Mouse (Mus musculus) CH12.LX (cell line): ENCODE measurements at regions not wholly inside any gene's neighbourhood (a gene's known extent, or its start where the extent isn't known, plus 50 kb on each side); places are given as distances from the start of the nearest gene placed in this dataset.

Experiments
- DNase-seq: peaks from one replicate; pipeline ENCODE4 v3.0.0-alpha.2; 2013; ENCODE audit errors: extremely low read depth
- H3K27ac ChIP-seq: 2 replicates; pipeline ENCODE4 v1.5.1; 2012; ENCODE audit warnings: low read depth, mild to moderate bottlenecking, control low read depth, moderate library complexity; ENCODE audit not compliant: insufficient read depth
- H3K27me3 ChIP-seq: replicated peaks from 2 replicates; pipeline ENCODE3; 2012; ENCODE audit warnings: inconsistent platforms
- H3K36me3 ChIP-seq, 2 experiments: replicated peaks in 1 of 2; 2 replicates each; pipeline versions ENCODE3 to v1.6.1; 2012; ENCODE audit warnings: inconsistent platforms in 1 of 2, low read length in 1 of 2, mild to moderate bottlenecking in 1 of 2, mixed read lengths in 1 of 2, moderate library complexity in 1 of 2; ENCODE audit not compliant: control insufficient read depth in 1 of 2, insufficient read depth in 1 of 2
- H3K4me1 ChIP-seq, 2 experiments: 2 replicates each; pipeline ENCODE4 v1.6.1; 2012; ENCODE audit warnings: inconsistent platforms in 1 of 2, moderate library complexity in 1 of 2; ENCODE audit not compliant: insufficient read depth in 2 of 2, control insufficient read depth in 1 of 2
- H3K4me2 ChIP-seq: 2 replicates; pipeline ENCODE4 v1.6.1; 2012; ENCODE audit warnings: low read depth, mild to moderate bottlenecking, control low read depth; ENCODE audit not compliant: poor library complexity, insufficient read depth, severe bottlenecking
- H3K4me3 ChIP-seq, 3 experiments: fragments of 150-350 bp in 1 of 3; sonication (generic) in 1 of 3; replicated peaks in 1 of 3; 2 replicates each; pipeline versions ENCODE3 to v1.5.1; 2011 to 2012; ENCODE audit warnings: low read depth in 2 of 3, low read length in 2 of 3, mild to moderate bottlenecking in 2 of 3, moderate library complexity in 2 of 3, control low read depth in 1 of 3, improper control_type of control experiment in 1 of 3, inconsistent platforms in 1 of 3, mixed read lengths in 1 of 3; ENCODE audit not compliant: poor library complexity in 1 of 3
- H3K79me2 ChIP-seq: replicated peaks from 2 replicates; pipeline ENCODE4 v1.6.1; 2012; ENCODE audit warnings: mild to moderate bottlenecking, moderate library complexity; ENCODE audit not compliant: control insufficient read depth, poor library complexity, insufficient read depth, severe bottlenecking; ENCODE audit errors: extremely low read depth
- H3K9ac ChIP-seq: 2 replicates; pipeline ENCODE4 v1.6.1; 2012; ENCODE audit warnings: low read depth, mild to moderate bottlenecking, control low read depth, moderate library complexity; ENCODE audit not compliant: insufficient read depth
- H3K9me3 ChIP-seq: replicated peaks from 2 replicates; pipeline ENCODE3; 2012; ENCODE audit warnings: low read length, inconsistent platforms, mixed read lengths
- BHLHE40 ChIP-seq: IDR thresholded peaks from 2 replicates; pipeline ENCODE4 v1.6.1; 2011; ENCODE audit warnings: mild to moderate bottlenecking, low read depth, low read length, improper control_type of control experiment
- CTCF ChIP-seq, 2 experiments: IDR thresholded peaks in 1 of 2; conservative IDR thresholded peaks in 1 of 2; 2 replicates each; pipeline ENCODE4 v1.5.1; 2011 to 2012; ENCODE audit warnings: low read depth in 2 of 2, low read length in 2 of 2, improper control_type of control experiment in 1 of 2, inconsistent platforms in 1 of 2, mild to moderate bottlenecking in 1 of 2, moderate library complexity in 1 of 2
- E2F4 ChIP-seq: IDR thresholded peaks from 2 replicates; pipeline ENCODE4 v1.6.1; 2011; ENCODE audit warnings: low read depth, low read length, improper control_type of control experiment; ENCODE audit not compliant: insufficient replicate concordance
- ETS1 ChIP-seq: conservative IDR thresholded peaks from 2 replicates; pipeline ENCODE4 v1.6.1; 2012; ENCODE audit warnings: low read depth, mild to moderate bottlenecking, inconsistent platforms, low read length, improper control_type of control experiment, moderate library complexity
- GABPA ChIP-seq: IDR thresholded peaks from 2 replicates; pipeline ENCODE4 v1.6.1; 2012; ENCODE audit warnings: low read depth, low read length, improper control_type of control experiment, inconsistent platforms; ENCODE audit not compliant: insufficient replicate concordance
- IRF4 ChIP-seq: IDR thresholded peaks from 2 replicates; pipeline ENCODE4 v1.6.1; 2014; ENCODE audit warnings: low read depth, mild to moderate bottlenecking, inconsistent platforms, low read length, improper control_type of control experiment
- JUN ChIP-seq: IDR thresholded peaks from 2 replicates; pipeline ENCODE4 v1.6.1; 2011; ENCODE audit warnings: low read depth, mild to moderate bottlenecking, low read length, improper control_type of control experiment, moderate library complexity; ENCODE audit not compliant: insufficient read depth
- JUND ChIP-seq: conservative IDR thresholded peaks from 2 replicates; pipeline ENCODE4 v1.6.1; 2011; ENCODE audit warnings: low read depth, low read length, improper control_type of control experiment
- MAFK ChIP-seq: IDR thresholded peaks from 2 replicates; pipeline ENCODE4 v1.6.1; 2011; ENCODE audit warnings: low read length, improper control_type of control experiment; ENCODE audit not compliant: insufficient replicate concordance
- MAX ChIP-seq: IDR thresholded peaks from 2 replicates; pipeline ENCODE4 v1.6.1; 2011; ENCODE audit warnings: low read length, improper control_type of control experiment
- MXI1 ChIP-seq: IDR thresholded peaks from 2 replicates; pipeline ENCODE4 v1.6.1; 2011; ENCODE audit warnings: mild to moderate bottlenecking, low read depth, low read length, improper control_type of control experiment
- NELFE ChIP-seq: IDR thresholded peaks from 2 replicates; pipeline ENCODE4 v1.6.1; 2011; ENCODE audit warnings: low read depth, low read length, improper control_type of control experiment
- NRF1 ChIP-seq: IDR thresholded peaks from 2 replicates; pipeline ENCODE4 v1.6.1; 2014; ENCODE audit warnings: low read depth, mild to moderate bottlenecking, inconsistent platforms, low read length, improper control_type of control experiment, moderate library complexity
- PAX5 ChIP-seq: IDR thresholded peaks from 2 replicates; pipeline ENCODE4 v1.6.1; 2012; ENCODE audit warnings: low read length, inconsistent platforms, mixed read lengths
- POLR2AphosphoS2 ChIP-seq: IDR thresholded peaks from 2 replicates; pipeline ENCODE4 v1.6.1; 2011; ENCODE audit warnings: low read depth, low read length, improper control_type of control experiment
- RAD21 ChIP-seq: IDR thresholded peaks from 2 replicates; pipeline ENCODE4 v1.6.1; 2011; ENCODE audit warnings: low read depth, mild to moderate bottlenecking, low read length, improper control_type of control experiment, moderate library complexity
- SIN3A ChIP-seq: IDR thresholded peaks from 2 replicates; pipeline ENCODE4 v1.6.1; 2012; ENCODE audit warnings: low read length, improper control_type of control experiment, inconsistent platforms
- TBP ChIP-seq: conservative IDR thresholded peaks from 2 replicates; pipeline ENCODE4 v1.6.1; 2011; ENCODE audit warnings: low read depth, low read length, improper control_type of control experiment
- TCF12 ChIP-seq: IDR thresholded peaks from 2 replicates; pipeline ENCODE4 v1.6.1; 2014; ENCODE audit warnings: low read depth, mild to moderate bottlenecking, inconsistent platforms, low read length, improper control_type of control experiment
- ZC3H11A ChIP-seq: IDR thresholded peaks from 2 replicates; pipeline ENCODE4 v1.6.1; 2012; ENCODE audit warnings: low read depth, mild to moderate bottlenecking, inconsistent platforms, low read length, improper control_type of control experiment
- ZKSCAN1 ChIP-seq: IDR thresholded peaks from 2 replicates; pipeline ENCODE4 v1.6.1; 2012; ENCODE audit warnings: low read depth, inconsistent platforms, low read length, improper control_type of control experiment, borderline replicate concordance
- ZMIZ1 ChIP-seq: IDR thresholded peaks from 2 replicates; pipeline ENCODE4 v1.6.1; 2012; ENCODE audit warnings: low read depth, mild to moderate bottlenecking, inconsistent platforms, low read length, improper control_type of control experiment
- dilution Hi-C: fragments of 300-500 bp; cut with MboI; formaldehyde crosslinking; loops from 2 replicates; pipeline ENCODE4 v1.14.3; 2020; ENCODE audit warnings: low sequenced_read_pairs; ENCODE audit not compliant: extremely low pct_unique_long_range_greater_than_20kb, extremely low pct_ligation_motif_present
- in situ Hi-C: fragments of 300-500 bp; cut with MboI; formaldehyde crosslinking; loops from 3 replicates; pipeline ENCODE4 v1.14.3; 2019; ENCODE audit warnings: low sequenced_read_pairs, low pct_ligation_motif_present, low pct_unique_long_range_greater_than_20kb, mixed read lengths

- H3K4me2 ChIP-seq, result no peak overlapping the region
- no peak overlapping the region for H3K4me3 ChIP-seq
- dilution Hi-C loops (no loop called here), in situ Hi-C loops (no loop called here)
- TF ChIP-seq ETS1, result no peak
- TF ChIP-seq JUN, result no peak
- no peak for TF ChIP-seq ZKSCAN1
- TF ChIP-seq ZC3H11A, result no peak
- TF ChIP-seq POLR2AphosphoS2, result no peak
- TF ChIP-seq BHLHE40, result no peak
- TF ChIP-seq GABPA, result no peak
- no peak for TF ChIP-seq JUND
- TF ChIP-seq CTCF (conservative IDR thresholded peaks at IDR 0.05 in 1 of 2, IDR thresholded peaks at IDR 0.05 in 1 of 2; ENCODE audit: low read depth in 2 of 2, low read length in 2 of 2), result no peak
- TF ChIP-seq IRF4, result no peak
- no peak for TF ChIP-seq NELFE
- TF ChIP-seq MAX, result no peak
- no peak for TF ChIP-seq RAD21
- TF ChIP-seq MXI1, result no peak
- H3K27me3 ChIP-seq, result no peaks in the 10 kb centered on the region
- H3K27ac ChIP-seq, result no peak overlapping the region
- H3K4me1 ChIP-seq, result peaks cover 0 to 3% of the 10 kb centered on the region in 2 experiments; a peak in 1 of 4 replicates
- DNase-seq, result no peak
- H3K36me3 ChIP-seq, result no peaks in the 10 kb centered on the region
- H3K9ac ChIP-seq, result no peak overlapping the region
- no peaks in the 10 kb centered on the region for H3K79me2 ChIP-seq
- H3K9me3 ChIP-seq, result peaks cover 5% of the 10 kb centered on the region
Measured at GRCm38 (mm10) chr13:44634616-44635015, 94.7 kb upstream of the Jarid2 start.

- dilution Hi-C loops, result no loop called here
- H3K27ac ChIP-seq, result no peak overlapping the region
Measured at GRCm38 (mm10) chr13:44635221-44636007, 93.9 kb upstream of the Jarid2 start.

More at GRCm38 (mm10) chr13:44635221-44636007, 93.9 kb upstream of the Jarid2 start:
- in situ Hi-C loops, result no loop called here
- H3K36me3 ChIP-seq, result no peaks in the 10 kb centered on the region
- no peak for DNase-seq
- TF ChIP-seq MAX (no peak), ZC3H11A (no peak), ETS1 (no peak), JUND (no peak), MAFK (no peak), PAX5 (no peak), TCF12 (no peak), NRF1 (no peak), E2F4 (no peak), TBP (no peak), ZMIZ1 (no peak), GABPA (no peak), SIN3A (no peak), JUN (no peak)
- TF ChIP-seq, all 38 proteins: peak for 0
- H3K9me3 ChIP-seq, result peaks cover 5% of the 10 kb centered on the region
- no peak overlapping the region for H3K4me2 ChIP-seq
- H3K27me3 ChIP-seq, result no peaks in the 10 kb centered on the region
- peaks cover 0 to 3% of the 10 kb centered on the region in 2 experiments; a peak in 1 of 4 replicates for H3K4me1 ChIP-seq
- no peak overlapping the region for H3K4me3 ChIP-seq
- no peaks in the 10 kb centered on the region for H3K79me2 ChIP-seq
- H3K9ac ChIP-seq, result no peak overlapping the region
